Mouse (Mus musculus): ENCODE data around the gene Sdf2.

- TF ChIP-seq CTCF (IDR thresholded peaks at IDR 0.05; ENCODE audit: borderline replicate concordance, extremely low read depth, insufficient read depth, insufficient read length) (no peak), POLR2A (IDR thresholded peaks at IDR 0.05; ENCODE audit: borderline replicate concordance, extremely low read depth, insufficient read depth, insufficient read length, poor library complexity, severe bottlenecking) (no peak)
Observed at GRCm38 (mm10) chr11:78246318-78247011, 919 bp downstream of the Sdf2 start.
